Mouse (Mus musculus) ES-E14 (cell line): Measurements from ENCODE around the gene Erc1.

Experiments
- CHD2 ChIP-seq: IDR thresholded peaks from 2 replicates; pipeline ENCODE4 v1.6.1; 2014; ENCODE audit warnings: mild to moderate bottlenecking, low read depth, low read length, inconsistent platforms
- ZC3H11A ChIP-seq: IDR thresholded peaks from 2 replicates; pipeline ENCODE4 v1.6.1; 2012; ENCODE audit warnings: low read depth, mild to moderate bottlenecking, inconsistent platforms, low read length, borderline replicate concordance
- ZNF384 ChIP-seq: IDR thresholded peaks from 2 replicates; pipeline ENCODE4 v1.6.1; 2012; ENCODE audit warnings: low read depth, low read length, inconsistent platforms

GRCm38 (mm10) chr6:119792562-119792961 is 55.4 kb downstream of the Erc1 start:
- TF ChIP-seq ZNF384 = no peak
- peak; percentile 66; the same call in 1 of the 2 replicates for TF ChIP-seq ZC3H11A
- no peak for TF ChIP-seq CHD2
